Mouse (Mus musculus): ENCODE data around the gene Gcm1. TPM values are rescaled to one million over a fixed set of nuclear protein-coding genes. Genes with fewer than 3 reads are reported as not detected.
"Not testable (repeated sequence)": the region's sequence is repeated elsewhere in the genome, so short reads cannot be mapped to it uniquely, and the experiment has no call there.

The Gcm1 gene
- total RNA-seq, 2 experiments from 2014 or later: not detected

- DNase-seq: peak; percentile 63 to 70
- intact Hi-C loops (cut with DNase I): loop anchor here (1.0 kb wide), 1 partner anchor 233 kb away; no protein-coding TSS in a partner anchor
Observed at GRCm38 (mm10) chr9:78038755-78039489, 12.8 kb upstream of the Gcm1 start.

- DNase-seq: no peak
- intact Hi-C loops (cut with DNase I): loop anchor here (10.0 kb wide), 1 partner anchor 450 kb away; no protein-coding TSS in a partner anchor
Observed at GRCm38 (mm10) chr9:78045171-78045570, 6.6 kb upstream of the Gcm1 start.

- intact Hi-C loops (cut with DNase I): loop anchor here (10.0 kb wide), 1 partner anchor 452 kb away; no protein-coding TSS in a partner anchor
- no peak for DNase-seq
Observed at GRCm38 (mm10) chr9:78046755-78047154, 5.0 kb upstream of the Gcm1 start.

DNA sequence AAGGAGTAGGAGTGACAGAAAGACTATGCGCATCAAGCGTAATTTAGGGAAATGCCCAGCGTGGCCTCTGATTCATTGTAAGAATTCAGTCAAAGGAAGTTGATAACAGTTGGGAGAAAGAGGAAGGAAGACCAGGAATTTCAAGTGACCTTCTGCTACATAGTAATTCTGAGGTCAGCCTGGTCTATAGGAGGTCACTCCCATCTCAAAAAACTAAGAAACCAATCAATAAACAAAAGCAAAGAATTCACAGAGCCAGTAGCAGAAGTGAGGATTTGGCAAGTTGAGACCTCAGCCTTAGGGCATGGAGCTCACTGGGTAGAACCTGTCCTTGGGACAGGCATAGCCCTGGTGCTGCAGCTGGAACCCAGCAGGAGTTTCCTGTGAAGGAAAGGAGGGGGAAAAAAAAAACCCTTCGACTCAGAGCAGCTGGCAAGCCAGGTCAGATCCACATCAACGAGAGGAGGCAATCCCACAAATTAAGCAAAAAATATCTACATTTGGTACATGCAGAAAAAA lies 1.2 kb upstream of the Gcm1 start:
- no peak for DNase-seq
- intact Hi-C loops (cut with DNase I): no loop called here

DNA sequence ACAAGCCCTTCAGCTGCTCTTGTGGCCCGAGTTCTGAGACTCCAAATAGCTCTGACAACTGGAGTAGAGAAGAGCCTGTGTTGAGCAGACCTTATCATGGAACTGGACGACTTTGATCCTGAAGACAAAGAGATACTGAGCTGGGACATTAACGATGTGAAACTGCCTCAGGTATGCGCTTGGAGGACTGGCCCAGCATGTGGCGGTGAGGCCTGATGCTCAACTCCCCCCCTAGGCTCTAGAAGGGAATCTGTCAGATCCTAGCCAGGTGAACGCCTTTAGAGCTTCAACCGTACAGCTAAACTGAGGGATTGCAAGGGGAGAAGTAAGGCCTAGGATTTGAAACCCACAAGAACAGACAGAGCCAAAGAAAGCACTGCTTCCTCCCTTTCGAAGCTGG lies 2.1 kb downstream of the Gcm1 start:
- DNase-seq: no peak
- intact Hi-C loops (cut with DNase I): no loop called here

DNA sequence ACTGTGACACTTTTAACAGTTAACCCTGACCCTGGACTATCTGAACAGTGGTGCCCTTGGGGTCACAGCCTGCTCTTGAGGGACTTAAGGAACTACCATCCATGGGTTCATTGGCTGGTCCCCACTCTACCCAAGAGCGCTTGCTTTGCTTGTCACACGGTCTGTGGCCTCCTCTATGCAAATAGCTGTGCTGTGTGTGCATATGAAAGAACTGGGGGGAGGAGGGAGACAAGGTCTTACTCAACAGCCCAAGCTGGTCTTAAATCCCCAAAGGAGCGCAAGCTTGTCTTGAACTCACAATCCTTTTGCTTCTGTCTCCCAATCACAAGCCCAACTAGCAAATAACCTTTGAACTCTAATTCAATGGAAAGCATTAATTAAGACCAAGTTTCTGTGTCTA lies 2.6 kb downstream of the Gcm1 start:
- DNase-seq: no peak
- intact Hi-C loops (cut with DNase I): no loop called here

GRCm38 (mm10) chr9:78059525-78060120 lies 7.9 kb downstream of the Gcm1 start:
- no peak for DNase-seq
- intact Hi-C loops (cut with DNase I): no loop called here

DNA sequence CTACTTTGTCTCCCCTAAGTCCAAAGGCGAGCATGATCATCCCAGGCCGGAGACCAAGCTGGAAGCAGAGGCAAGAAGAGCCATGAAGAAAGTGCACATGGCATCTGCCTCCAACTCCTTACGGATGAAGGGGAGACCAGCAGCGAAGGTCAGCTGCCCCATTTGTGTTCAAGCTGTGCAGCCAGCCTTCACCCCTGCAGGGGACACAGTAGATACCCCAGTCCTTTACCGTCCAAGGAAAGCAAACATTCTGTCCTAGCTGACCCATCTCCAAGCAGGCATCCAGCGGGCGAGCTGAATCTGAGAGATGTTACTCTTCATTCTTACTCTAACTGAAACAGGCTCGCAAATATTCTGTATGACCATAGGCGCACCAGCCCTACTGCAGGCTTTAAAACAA lies 10.7 kb downstream of the Gcm1 start:
- intact Hi-C loops (cut with DNase I): no loop called here
- DNase-seq: no peak

- intact Hi-C loops (cut with DNase I): no loop called here
- DNase-seq: no peak
Observed at GRCm38 (mm10) chr9:78064121-78064520, 12.4 kb downstream of the Gcm1 start.

DNA sequence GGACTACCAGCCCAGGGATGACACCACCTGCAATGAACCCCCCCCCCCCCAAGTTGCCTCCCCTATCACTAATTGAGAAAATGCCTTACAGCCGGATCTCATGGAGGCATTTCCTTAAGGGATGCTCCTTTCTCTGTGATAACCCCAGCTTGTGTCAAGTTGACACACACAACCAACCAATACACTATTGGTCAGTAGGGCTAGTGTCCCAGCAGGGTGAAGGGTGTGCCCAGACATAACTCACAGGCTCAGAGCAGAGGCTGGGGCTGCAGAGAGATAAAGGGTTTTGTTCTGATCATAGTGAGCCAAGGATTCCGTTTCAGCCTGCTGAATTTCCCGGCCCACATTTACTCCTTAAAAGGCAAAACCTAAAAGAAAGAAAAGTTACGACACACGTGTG lies 18.8 kb downstream of the Gcm1 start:
- no peak for DNase-seq
- intact Hi-C loops (cut with DNase I): no loop called here

GRCm38 (mm10) chr9:78071626-78072025 lies 19.9 kb downstream of the Gcm1 start:
- intact Hi-C loops (cut with DNase I): no loop called here
- no peak for DNase-seq

DNA sequence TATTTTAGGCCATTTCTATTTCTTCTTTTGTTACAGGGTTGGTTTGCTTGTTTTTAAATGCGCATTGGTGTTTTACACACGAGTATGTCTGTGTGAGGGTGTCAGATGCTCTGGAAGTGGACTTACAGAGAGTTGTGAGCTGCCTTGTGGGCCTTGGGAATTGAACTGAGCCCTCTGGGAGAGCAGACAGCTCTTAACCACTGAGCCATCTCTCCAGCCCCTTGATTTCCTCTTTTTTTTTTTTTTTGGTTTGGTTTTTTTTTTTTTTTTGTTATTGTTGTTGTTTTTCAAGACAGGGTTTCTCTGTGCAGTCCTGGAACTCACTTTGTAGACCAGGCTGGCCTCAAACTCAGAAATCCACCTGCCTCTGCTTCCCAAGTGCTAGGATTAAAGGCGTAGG lies 21.6 kb downstream of the Gcm1 start:
- DNase-seq; intact Hi-C loops (cut with DNase I): not testable (repeated sequence)

GRCm38 (mm10) chr9:78073713-78074340 lies 22.1 kb downstream of the Gcm1 start:
- intact Hi-C loops (cut with DNase I): no loop called here
- DNase-seq: no peak

- intact Hi-C loops (cut with DNase I): no loop called here
- no peak for DNase-seq
Observed at GRCm38 (mm10) chr9:78075256-78075655, 23.5 kb downstream of the Gcm1 start.

DNA sequence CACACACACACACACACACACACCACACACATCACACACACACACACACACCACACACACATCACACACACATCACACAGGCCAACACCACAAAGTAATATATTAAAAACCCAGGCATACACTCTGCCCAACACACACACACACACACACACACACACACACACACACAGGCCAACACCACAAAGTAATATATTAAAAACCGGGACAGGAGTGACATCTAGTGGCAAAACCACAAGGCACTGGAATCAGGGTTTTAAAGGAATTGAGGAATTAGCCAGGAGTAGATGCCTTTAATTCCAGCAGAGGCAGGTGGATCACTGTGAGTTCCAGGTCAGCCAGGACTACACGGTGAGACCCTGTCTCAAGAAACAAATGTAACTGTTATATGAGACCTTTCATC lies 26.5 kb downstream of the Gcm1 start:
- intact Hi-C loops (cut with DNase I): no loop called here
- DNase-seq: no peak

GRCm38 (mm10) chr9:78081835-78082234 lies 30.1 kb downstream of the Gcm1 start:
- intact Hi-C loops (cut with DNase I): no loop called here
- no peak for DNase-seq

- DNase-seq: no peak
- intact Hi-C loops (cut with DNase I): no loop called here
Observed at GRCm38 (mm10) chr9:78084341-78084740, 32.6 kb downstream of the Gcm1 start.

GRCm38 (mm10) chr9:78085722-78086287 lies 34.1 kb downstream of the Gcm1 start:
- no peak for DNase-seq
- intact Hi-C loops (cut with DNase I): no loop called here

DNA sequence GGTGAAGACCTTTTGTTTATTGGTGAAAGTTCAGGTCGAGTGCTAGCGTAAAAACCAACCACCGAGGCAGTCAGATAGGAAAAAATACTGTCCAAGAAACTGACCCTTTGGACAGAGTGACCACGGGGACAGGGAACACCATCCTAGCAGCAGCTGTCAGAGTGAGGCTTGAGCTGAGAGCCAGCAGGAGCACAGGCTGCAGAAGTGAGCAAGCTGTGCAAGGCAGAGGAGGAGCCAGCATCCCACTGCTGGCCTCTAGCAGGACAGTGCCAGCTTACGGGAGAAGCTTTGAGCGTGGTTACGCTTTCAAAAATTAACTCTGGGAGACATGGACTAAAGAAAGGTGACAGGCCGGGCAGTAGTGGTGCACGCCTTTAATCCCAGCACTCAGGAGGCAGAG lies 36.0 kb downstream of the Gcm1 start:
- DNase-seq: no peak
- intact Hi-C loops (cut with DNase I): no loop called here

- no peak for DNase-seq
- intact Hi-C loops (cut with DNase I): no loop called here
Observed at GRCm38 (mm10) chr9:78088521-78088920, 36.8 kb downstream of the Gcm1 start.

GRCm38 (mm10) chr9:78088971-78089370 lies 37.2 kb downstream of the Gcm1 start:
- intact Hi-C loops (cut with DNase I): no loop called here
- no peak for DNase-seq
